Mouse (Mus musculus) brown adipose tissue, adult 24 weeks (tissue): ENCODE measurements at regions not wholly inside any gene's neighbourhood (a gene's known extent, or its start where the extent isn't known, plus 50 kb on each side); places are given as distances from the start of the nearest gene placed in this dataset.

ENCODE experiments used
- H3K27ac ChIP-seq: fragments of 200-500 bp; replicated peaks from 2 replicates; pipeline ENCODE4 v1.5.1; 2012; ENCODE audit warnings: low read depth, mild to moderate bottlenecking, low read length
- H3K4me1 ChIP-seq: fragments of 200-500 bp; 2 replicates; pipeline ENCODE4 v1.6.1; 2012; ENCODE audit warnings: low read length, mixed read lengths; ENCODE audit not compliant: control insufficient read depth, insufficient read depth, insufficient read length
- H3K4me3 ChIP-seq: fragments of 200-500 bp; 2 replicates; pipeline ENCODE4 v1.5.1; 2012; ENCODE audit warnings: low read depth, mild to moderate bottlenecking, low read length, moderate library complexity; ENCODE audit not compliant: insufficient read depth

DNA sequence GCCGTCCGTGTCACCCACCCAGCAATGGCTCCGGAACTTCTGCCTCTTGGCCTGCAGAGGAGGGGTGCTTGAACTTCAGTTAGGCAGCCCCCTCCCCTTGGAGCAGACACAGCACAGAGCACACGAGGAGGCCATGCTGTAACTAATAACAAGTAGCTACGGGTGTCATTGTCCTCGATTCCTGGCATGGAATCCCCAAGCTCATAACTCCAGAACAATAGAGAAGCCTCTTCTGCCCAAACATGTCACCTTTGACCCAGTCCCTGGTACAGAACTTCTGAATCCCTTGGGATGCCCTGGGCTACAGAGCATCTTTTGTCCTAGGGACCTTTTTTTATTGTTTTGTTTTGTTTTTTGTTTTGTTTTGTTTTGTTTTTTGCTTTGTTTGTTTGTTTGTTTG, 165.5 kb downstream of the Ly86 start:
- H3K4me3 ChIP-seq = no peak overlapping the region
- peaks cover 55% of the 10 kb centered on the region for H3K4me1 ChIP-seq
- peak overlapping the region; percentile 90 for H3K27ac ChIP-seq

DNA sequence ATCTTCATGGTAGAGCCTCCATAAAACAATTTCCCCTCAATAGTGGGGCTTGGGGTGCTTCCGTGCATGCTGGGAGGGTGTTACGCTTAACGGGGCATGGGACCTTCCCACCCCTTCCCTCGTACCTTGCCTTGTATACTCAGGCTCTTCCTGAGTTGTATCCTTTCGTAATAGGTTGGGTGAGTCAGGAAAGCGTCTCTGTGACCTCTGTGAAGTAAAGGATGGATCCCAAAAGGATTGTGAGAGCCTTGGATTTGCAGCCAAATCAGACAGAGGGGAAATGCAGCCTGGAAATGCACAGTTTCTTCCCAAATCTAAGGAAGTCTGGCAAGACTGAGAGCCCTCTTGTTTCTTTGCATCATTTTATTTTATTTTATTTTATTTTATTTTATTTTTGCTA, 166.0 kb downstream of the Ly86 start:
- Histone ChIP-seq H3K4me3 (no peak overlapping the region), H3K27ac (peak overlapping the region; percentile 90), H3K4me1 (peaks cover 55% of the 10 kb centered on the region)

DNA sequence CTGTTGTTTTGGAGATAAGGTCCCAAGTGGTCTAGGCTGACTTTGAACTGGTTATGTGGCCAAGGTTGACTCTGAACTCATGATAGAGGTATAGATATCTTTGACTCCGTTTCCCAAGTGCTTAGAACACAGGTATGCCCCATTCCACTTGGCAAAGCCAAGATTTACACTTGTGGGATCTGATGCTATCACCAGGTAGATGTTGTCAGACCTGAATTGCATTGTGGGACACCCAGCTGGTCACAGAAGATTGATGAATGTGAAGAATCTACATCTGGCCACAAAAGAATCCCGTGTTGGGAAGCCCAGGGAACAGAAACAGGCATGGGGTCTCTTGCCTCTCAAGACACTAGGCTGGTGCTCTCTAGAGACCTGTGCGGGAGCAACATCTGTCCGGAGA, 166.4 kb downstream of the Ly86 start:
- peaks cover 53% of the 10 kb centered on the region for H3K4me1 ChIP-seq
- H3K4me3 ChIP-seq = no peak overlapping the region
- H3K27ac ChIP-seq = peak overlapping the region; percentile 86

- Histone ChIP-seq H3K4me3 (no peak overlapping the region), H3K4me1 (peaks cover 44% of the 10 kb centered on the region), H3K27ac (peak overlapping the region; percentile 66)
These were observed 167.8 kb downstream of the Ly86 start for GRCm38 (mm10) chr13:37512781-37513180.

DNA sequence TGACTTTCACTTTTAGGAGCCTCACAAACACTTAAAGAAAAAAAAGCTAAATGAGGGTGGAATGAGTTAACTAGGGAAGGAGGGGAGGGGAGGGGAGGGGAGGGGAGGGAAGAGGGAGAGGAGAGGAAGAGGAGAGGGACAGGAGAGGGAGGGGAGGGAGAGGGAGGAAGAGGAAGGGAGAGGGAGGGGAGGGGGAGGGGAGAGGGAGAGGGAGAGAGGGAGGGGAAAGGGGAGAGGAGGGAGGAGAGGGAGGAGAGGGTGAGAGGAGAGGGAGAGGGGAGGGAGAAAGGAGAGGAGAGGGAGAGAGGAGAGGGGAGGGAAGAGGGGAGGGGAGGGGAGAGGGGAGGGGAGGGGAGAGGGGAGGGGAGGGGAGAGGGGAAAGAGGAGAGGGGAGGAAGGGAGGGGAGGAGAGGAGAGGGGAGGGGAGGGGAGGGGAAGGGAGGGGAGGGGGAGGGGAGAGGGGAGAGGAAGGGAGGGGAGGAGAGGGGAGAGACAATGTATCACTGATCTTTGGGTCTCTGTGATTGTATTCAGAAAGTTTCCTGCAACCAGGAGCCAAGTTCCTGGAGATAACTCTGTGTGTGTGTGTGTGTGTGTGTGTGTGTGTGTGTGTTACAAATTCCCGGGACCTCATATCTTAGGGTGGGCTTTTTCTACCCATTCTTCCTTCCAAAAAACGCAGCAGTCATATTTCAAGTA, 168.3 kb downstream of the Ly86 start:
- peaks cover 41% of the 10 kb centered on the region for H3K4me1 ChIP-seq
- H3K4me3 ChIP-seq = no peak overlapping the region
- peak overlapping the region; percentile 73 for H3K27ac ChIP-seq

- Histone ChIP-seq H3K27ac (peak overlapping the region; percentile 84), H3K4me3 (no peak overlapping the region), H3K4me1 (peaks cover 34% of the 10 kb centered on the region)
These were observed 169.0 kb downstream of the Ly86 start for GRCm38 (mm10) chr13:37513905-37514607.

GRCm38 (mm10) chr13:37514641-37515305, 169.8 kb downstream of the Ly86 start:
- H3K27ac ChIP-seq = peak overlapping the region; percentile 84
- H3K4me1 ChIP-seq = peaks cover 30% of the 10 kb centered on the region
- no peak overlapping the region for H3K4me3 ChIP-seq

- no peak overlapping the region for H3K4me3 ChIP-seq
- H3K4me1 ChIP-seq = peaks cover 12% of the 10 kb centered on the region; the same call in 1 of the 2 replicates
These were observed 172.2 kb downstream of the Ly86 start for GRCm38 (mm10) chr13:37517055-37517807.

DNA sequence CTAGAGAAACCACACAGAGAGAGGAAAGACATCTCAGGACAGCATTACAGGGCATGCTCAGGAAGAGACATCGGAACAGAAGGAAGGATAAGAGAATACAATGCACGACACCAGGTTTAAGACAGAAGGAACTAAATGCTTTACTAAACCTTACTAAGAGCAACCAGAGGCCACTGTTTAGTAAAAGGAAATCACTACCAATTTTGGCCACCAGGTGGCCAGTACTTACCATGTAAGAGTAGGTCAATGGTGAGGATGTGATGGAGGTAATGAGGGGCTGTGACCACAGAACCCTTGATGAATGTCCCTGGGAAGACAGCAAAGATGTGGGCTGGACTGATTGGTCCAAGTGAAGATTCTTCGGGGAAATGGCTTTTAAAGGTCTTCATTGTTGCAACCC, 174.9 kb downstream of the Ly86 start:
- Histone ChIP-seq H3K4me3 (no peak overlapping the region), H3K27ac (no peak overlapping the region), H3K4me1 (peaks cover 2% of the 10 kb centered on the region; the same call in 1 of the 2 replicates)

More at GRCm38 (mm10) chr13:37517055-37517807, 172.2 kb downstream of the Ly86 start:
- no peak overlapping the region for H3K27ac ChIP-seq

GRCm38 (mm10) chr13:37525097-37525726, 180.2 kb downstream of the Ly86 start:
- Histone ChIP-seq H3K4me3 (no peak overlapping the region), H3K27ac (0 out of 2 replicates have a peak overlapping the region, but pooled peaks have one; percentile 40), H3K4me1 (no peaks in the 10 kb centered on the region)

DNA sequence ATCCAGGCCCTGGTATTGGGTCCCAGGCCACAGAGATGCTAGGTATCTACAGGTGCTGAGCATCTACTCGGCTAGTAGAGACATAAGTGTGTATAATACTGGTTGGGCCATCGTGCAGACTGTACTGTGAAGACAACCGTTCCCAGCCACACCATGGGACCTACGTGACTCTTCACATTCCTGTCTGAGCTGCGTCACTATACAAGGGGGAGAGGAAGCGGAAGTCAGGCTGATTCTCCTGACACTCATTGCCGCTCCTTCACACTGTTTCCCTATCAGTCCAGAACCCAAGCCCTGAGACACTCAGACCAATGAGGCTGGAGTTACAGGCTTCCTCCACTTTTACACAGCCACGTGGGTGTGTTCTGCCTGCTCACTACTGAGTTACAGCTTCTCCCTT, 181.1 kb downstream of the Ly86 start:
- no peak overlapping the region for H3K27ac ChIP-seq

DNA sequence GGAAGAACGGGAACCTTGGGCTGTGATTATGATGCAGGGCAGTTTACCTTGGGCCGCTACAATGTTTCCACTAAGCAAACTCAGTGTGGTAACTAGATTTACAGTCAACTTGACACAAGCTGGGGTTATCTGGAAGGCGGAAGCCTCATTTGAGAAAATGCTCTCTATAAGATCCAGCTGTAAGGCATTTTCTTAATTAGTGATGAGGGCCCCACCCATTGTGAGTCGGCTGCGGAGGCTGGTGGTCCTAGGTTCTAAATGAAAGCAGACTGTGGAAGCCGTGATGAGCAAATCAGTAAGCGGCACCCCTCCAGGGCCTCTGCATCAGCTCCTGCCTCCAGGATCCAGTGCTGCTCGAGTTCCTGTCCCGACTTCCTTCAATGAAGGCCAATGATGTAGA, 183.4 kb downstream of the Ly86 start:
- Histone ChIP-seq H3K4me3 (no peak overlapping the region), H3K4me1 (peaks cover 3% of the 10 kb centered on the region; the same call in 1 of the 2 replicates), H3K27ac (no peak overlapping the region)

More for the DNA sequence above, 181.1 kb downstream of the Ly86 start:
- Histone ChIP-seq H3K4me3 (no peak overlapping the region), H3K4me1 (no peaks in the 10 kb centered on the region)

- Histone ChIP-seq H3K4me1 (peaks cover 3% of the 10 kb centered on the region; the same call in 1 of the 2 replicates), H3K27ac (no peak overlapping the region), H3K4me3 (no peak overlapping the region)
These were observed 183.9 kb downstream of the Ly86 start for GRCm38 (mm10) chr13:37528876-37529275.

DNA sequence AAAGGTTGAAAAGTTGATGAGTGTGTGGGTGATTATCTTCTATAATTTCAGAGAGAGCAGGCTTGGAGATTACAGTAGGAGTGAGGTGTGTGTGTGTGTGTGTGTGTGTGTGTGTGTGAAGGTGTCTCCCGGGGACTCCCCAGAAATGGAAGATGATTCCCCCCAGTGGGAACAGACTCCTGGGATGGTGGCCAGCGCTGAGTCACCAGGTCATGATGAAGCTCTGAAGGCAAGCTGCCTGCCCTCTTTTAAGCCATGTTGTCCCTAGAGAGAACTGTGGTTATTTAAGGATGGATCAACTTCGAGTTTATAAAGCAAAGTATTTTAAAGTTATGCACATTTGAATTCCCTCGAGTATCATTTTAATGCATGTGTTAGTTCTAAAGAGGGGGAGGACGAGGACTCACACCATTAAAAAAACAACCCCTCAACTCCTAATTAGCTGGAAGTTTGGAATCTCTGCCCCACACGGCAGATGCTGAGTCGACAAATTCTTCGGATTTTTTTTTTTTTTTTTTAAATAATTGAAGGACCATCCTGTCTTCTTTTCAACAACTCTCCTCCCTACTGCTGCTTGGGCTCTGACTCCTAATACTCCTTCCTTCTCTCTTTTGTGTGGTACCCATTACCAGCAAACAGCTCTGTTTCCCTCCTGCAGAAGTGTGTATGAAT, 186.6 kb downstream of the Ly86 start:
- no peak overlapping the region for H3K4me3 ChIP-seq

More for the DNA sequence above, 186.6 kb downstream of the Ly86 start:
- peaks cover 3% of the 10 kb centered on the region; the same call in 1 of the 2 replicates for H3K4me1 ChIP-seq
- H3K27ac ChIP-seq = no peak overlapping the region
